Mouse (Mus musculus): ENCODE measurements around the gene 4930595M18Rik. TPM values are rescaled to one million over a fixed set of nuclear protein-coding genes. Genes with fewer than 3 reads are reported as not detected.

The 4930595M18Rik gene
- not detected for total RNA-seq (2021)
- long read RNA-seq, experiment 1, result 0 reads
- long read RNA-seq, experiment 2, result 0 reads

DNA sequence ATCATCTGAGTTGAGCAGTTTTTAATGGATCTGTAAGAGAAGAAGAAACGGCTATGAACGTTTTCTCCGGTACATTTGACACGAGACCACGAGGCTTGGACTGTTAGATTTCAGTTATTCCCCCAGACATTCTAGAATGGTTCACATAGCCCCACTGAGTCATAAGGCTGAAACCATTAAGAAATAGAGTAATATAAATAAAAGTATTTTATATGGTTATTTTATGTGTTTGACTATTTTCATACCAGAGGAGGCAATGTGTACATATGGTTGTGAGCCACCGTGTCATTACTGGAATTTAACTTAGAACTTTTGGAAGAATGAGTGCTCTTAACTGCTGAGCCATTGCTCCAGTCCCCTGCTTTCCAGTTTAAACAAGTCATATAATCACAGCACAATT lies at the start of gene 4930595M18Rik:
4930595M18Rik (minus strand) TSS at position 101 of the 400 bp plus-strand sequence.
- no peak for DNase-seq

DNA sequence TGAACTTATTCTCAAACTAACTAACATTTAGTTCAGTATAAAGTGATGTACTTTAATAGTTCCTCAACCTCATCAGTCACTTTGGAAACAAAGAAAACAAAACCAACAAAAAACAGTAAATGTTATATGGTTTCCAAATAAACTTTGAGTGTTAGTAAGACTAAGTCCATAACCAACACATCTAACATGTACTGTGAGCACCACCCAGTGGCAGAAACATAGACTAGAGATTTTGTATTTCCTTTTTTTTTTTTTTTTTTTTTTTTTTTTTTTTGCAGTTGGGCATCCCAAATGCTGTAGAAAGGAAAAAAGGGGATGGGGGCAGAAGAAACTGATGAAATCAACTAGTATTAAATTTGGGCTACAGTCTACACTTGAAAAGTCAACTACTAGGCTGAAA lies 14.6 kb upstream of the 4930595M18Rik start:
- DNase-seq, result no peak

Measured in gastrocnemius, postnatal 25 days (tissue).